Mouse (Mus musculus): ENCODE results near the gene Sox15. TPM values are rescaled to one million over a fixed set of nuclear protein-coding genes. Genes with fewer than 3 reads are reported as not detected.
"Not testable (repeated sequence)": the region's sequence is repeated elsewhere in the genome, so short reads cannot be mapped to it uniquely, and the experiment has no call there.

The Sox15 gene
- polyA plus RNA-seq, 1 experiment, result 0.08 TPM

DNA sequence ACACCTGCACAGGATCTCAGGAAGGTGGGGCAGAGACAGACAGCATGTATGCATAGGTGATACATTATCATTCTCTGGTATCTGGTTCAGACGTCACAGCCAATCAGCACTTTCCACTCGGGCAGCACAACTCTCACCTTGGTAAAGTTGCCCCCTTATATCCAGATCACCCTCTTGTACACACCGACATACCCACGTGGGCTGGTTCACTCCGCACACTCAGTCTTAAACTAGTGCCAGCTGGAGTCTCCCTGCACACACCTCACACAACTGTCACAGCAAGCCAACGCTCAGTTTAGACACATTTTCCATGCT lies 39.9 kb downstream of the Sox15 start:
- Histone ChIP-seq H3K4me3 (ENCODE audit: insufficient read depth, poor library complexity, severe bottlenecking) (no peak overlapping the region), H3K27me3 (ENCODE audit: control insufficient read depth, insufficient read depth, insufficient read length) (no peaks in the 10 kb centered on the region), H3K79me2 (ENCODE audit: control insufficient read depth, insufficient read depth) (no peaks in the 10 kb centered on the region), H3K36me3 (ENCODE audit: control insufficient read depth, insufficient read depth) (no peaks in the 10 kb centered on the region), H3ac (ENCODE audit: control insufficient read depth, insufficient read length, low read depth) (peak overlapping the region; percentile 46), H3K79me3 (ENCODE audit: low read depth) (no peaks in the 10 kb centered on the region)
- TF ChIP-seq MYOD1 (IDR thresholded peaks at IDR 0.05; ENCODE audit: control insufficient read depth, insufficient read length, low read depth), result no peak
- no peak for TF ChIP-seq CTCF (IDR thresholded peaks at IDR 0.05; ENCODE audit: control insufficient read depth, insufficient read depth, insufficient read length)
- no peak for TF ChIP-seq USF1 (IDR thresholded peaks at IDR 0.05; ENCODE audit: low read depth)
- TF ChIP-seq MYOG (IDR thresholded peaks at IDR 0.05; ENCODE audit: control insufficient read depth, extremely low read depth, insufficient read length), result no peak
- TF ChIP-seq MAX (IDR thresholded peaks at IDR 0.05), result no peak
- TF ChIP-seq FOSL1 (IDR thresholded peaks at IDR 0.05; ENCODE audit: insufficient read depth, low read length, poor library complexity, severe bottlenecking), result no peak
- TF ChIP-seq CEBPB (IDR thresholded peaks at IDR 0.05; ENCODE audit: low read depth), result no peak

DNA sequence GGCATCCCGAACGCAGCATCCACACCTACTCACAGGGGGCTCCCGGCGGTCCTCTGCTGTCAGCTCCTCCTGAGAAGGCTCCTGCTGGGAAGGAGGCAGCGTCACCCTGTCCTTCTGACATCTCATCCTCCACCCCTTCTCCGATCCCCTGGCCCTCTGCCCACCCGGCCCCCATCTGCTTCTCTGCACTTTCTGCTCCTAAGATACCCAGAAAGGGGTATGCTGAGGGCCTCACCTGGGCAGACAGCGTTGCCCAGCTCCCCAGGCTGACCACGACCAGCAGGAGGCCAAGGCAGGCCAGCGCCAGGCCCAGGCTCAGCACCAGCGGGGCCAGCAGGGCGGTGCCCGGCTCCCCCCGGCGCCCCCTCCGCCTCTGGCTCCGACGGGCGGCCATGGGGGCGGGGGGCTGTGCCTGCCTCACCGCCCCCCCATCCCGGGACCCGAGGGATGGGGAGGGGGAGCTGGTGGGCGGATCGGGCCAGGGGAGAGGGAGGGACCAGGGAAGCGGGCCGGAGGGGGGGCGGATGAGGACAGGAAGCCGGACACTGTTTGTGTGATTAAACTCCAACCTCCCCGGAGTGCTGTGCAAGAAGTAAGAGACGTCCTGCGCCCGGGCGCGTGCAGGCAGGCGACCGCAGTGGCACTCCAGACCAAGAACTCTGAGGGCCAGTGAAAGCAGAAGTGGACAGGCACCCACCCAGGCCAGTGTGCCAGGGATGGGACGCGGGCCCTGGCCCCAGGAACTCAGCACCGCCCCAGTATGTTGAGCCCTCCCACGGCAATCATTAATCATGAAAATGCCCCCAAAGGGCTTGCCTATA lies 40.5 kb downstream of the Sox15 start, which contains the start of the genes Tnfsf12 and Tnfsfm13:
Gene Tnfsf12, minus strand, starts transcription at position 489 of the 821 bp plus-strand sequence.
Gene Tnfsfm13, minus strand, starts transcription at position 738 of the 821 bp plus-strand sequence.
- Histone ChIP-seq H3K36me3 (ENCODE audit: control insufficient read depth, insufficient read depth) (no peaks in the 10 kb centered on the region), H3K79me2 (ENCODE audit: control insufficient read depth, insufficient read depth) (no peaks in the 10 kb centered on the region), H3K27me3 (ENCODE audit: control insufficient read depth, insufficient read depth, insufficient read length) (no peaks in the 10 kb centered on the region), H3K4me3 (ENCODE audit: insufficient read depth, poor library complexity, severe bottlenecking) (peak within 1 kb of the TSS; percentile 11), H3K79me3 (ENCODE audit: low read depth) (no peaks in the 10 kb centered on the region), H3ac (ENCODE audit: control insufficient read depth, insufficient read length, low read depth) (peak within 1 kb of the TSS; percentile 52)
- TF ChIP-seq CEBPB (IDR thresholded peaks at IDR 0.05; ENCODE audit: low read depth) (no peak), MAX (IDR thresholded peaks at IDR 0.05) (no peak), USF1 (IDR thresholded peaks at IDR 0.05; ENCODE audit: low read depth) (no peak), MYOD1 (IDR thresholded peaks at IDR 0.05; ENCODE audit: control insufficient read depth, insufficient read length, low read depth) (no peak), CTCF (IDR thresholded peaks at IDR 0.05; ENCODE audit: control insufficient read depth, insufficient read depth, insufficient read length) (no peak), MYOG (IDR thresholded peaks at IDR 0.05; ENCODE audit: control insufficient read depth, extremely low read depth, insufficient read length) (no peak), FOSL1 (IDR thresholded peaks at IDR 0.05; ENCODE audit: insufficient read depth, low read length, poor library complexity, severe bottlenecking) (no peak)

DNA sequence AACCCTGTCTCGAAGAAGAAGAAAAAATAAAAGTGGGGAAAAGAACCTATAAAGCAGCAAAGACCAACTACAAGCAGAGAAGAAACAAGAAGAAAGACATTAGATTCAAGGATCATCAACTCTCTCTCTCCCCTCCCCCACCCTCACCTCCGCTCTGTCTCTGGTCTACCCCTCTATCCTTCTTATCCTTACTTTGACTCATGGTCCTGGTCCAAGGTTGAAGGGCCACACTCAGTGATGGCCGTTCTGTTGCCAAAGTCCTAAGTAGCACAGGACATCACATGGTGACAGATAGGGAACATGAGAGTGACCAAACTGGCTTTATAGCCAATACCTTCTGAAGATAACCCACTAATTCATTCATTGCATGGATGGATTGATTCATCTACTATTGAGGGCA lies 42.3 kb downstream of the Sox15 start:
- no peaks in the 10 kb centered on the region for H3K27me3 ChIP-seq (ENCODE audit: control insufficient read depth, insufficient read depth, insufficient read length)

DNA sequence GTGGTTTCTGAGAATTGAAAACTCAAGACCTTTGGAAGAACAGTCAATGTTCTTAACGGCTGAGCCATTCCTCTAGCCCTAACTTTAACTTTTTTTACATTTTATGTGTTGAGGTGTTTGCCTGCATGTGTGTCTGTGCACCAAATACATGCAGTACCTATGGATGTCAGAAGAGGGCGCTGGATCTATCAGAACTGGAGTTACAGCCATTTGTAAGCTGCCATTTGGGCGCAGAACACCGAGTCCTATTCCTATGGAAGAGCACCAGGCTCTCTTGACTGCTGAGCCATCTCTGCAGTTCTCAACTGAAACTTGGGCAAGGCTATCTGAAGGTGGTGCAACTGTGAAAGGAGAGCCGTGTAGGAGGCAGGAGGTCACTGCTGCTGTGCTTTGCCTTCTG lies 43.5 kb downstream of the Sox15 start:
- H3K79me2 ChIP-seq (ENCODE audit: control insufficient read depth, insufficient read depth), result no peaks in the 10 kb centered on the region
- TF ChIP-seq MYOG (IDR thresholded peaks at IDR 0.05; ENCODE audit: control insufficient read depth, extremely low read depth, insufficient read length) (no peak), CTCF (IDR thresholded peaks at IDR 0.05; ENCODE audit: control insufficient read depth, insufficient read depth, insufficient read length) (no peak), MAX (IDR thresholded peaks at IDR 0.05) (no peak)
- H3K36me3 ChIP-seq (ENCODE audit: control insufficient read depth, insufficient read depth), result no peaks in the 10 kb centered on the region
- H3K27me3 ChIP-seq (ENCODE audit: control insufficient read depth, insufficient read depth, insufficient read length), result no peaks in the 10 kb centered on the region
- no peaks in the 10 kb centered on the region for H3K79me3 ChIP-seq (ENCODE audit: low read depth)
- no peak overlapping the region for H3K4me3 ChIP-seq (ENCODE audit: insufficient read depth, poor library complexity, severe bottlenecking)
- H3ac ChIP-seq (ENCODE audit: control insufficient read depth, insufficient read length, low read depth), result no peak overlapping the region

More for the DNA sequence above, 42.3 kb downstream of the Sox15 start:
- Histone ChIP-seq H3K4me3 (ENCODE audit: insufficient read depth, poor library complexity, severe bottlenecking) (no peak overlapping the region), H3K79me3 (ENCODE audit: low read depth) (no peaks in the 10 kb centered on the region), H3ac (ENCODE audit: control insufficient read depth, insufficient read length, low read depth) (no peak overlapping the region), H3K36me3 (ENCODE audit: control insufficient read depth, insufficient read depth) (no peaks in the 10 kb centered on the region), H3K79me2 (ENCODE audit: control insufficient read depth, insufficient read depth) (no peaks in the 10 kb centered on the region)
- TF ChIP-seq MAX (IDR thresholded peaks at IDR 0.05) (no peak), CEBPB (IDR thresholded peaks at IDR 0.05; ENCODE audit: low read depth) (no peak), MYOG (IDR thresholded peaks at IDR 0.05; ENCODE audit: control insufficient read depth, extremely low read depth, insufficient read length) (no peak), CTCF (IDR thresholded peaks at IDR 0.05; ENCODE audit: control insufficient read depth, insufficient read depth, insufficient read length) (no peak), FOSL1 (IDR thresholded peaks at IDR 0.05; ENCODE audit: insufficient read depth, low read length, poor library complexity, severe bottlenecking) (no peak), USF1 (IDR thresholded peaks at IDR 0.05; ENCODE audit: low read depth) (no peak), MYOD1 (IDR thresholded peaks at IDR 0.05; ENCODE audit: control insufficient read depth, insufficient read length, low read depth) (no peak)

DNA sequence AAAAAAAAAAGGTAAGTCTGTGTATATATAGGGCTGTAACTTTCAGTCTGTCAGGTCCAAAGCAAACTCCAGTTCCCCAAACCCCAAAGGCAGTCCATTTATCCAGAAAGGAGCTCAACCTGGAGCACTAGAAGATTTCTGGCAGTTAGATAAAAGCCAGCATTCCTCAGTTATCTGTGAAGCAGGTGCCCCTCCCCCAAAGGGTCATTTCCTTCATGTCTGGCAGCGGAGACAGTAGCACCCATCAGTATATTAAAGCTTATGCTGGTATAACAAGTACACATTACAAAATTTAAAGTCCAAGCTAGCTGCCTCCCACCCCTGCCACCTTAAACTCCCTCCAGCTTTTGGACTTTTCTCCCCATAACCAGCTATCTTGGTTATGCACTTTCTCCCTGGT lies 44.5 kb downstream of the Sox15 start:
- Histone ChIP-seq H3K27me3 (ENCODE audit: control insufficient read depth, insufficient read depth, insufficient read length) (no peaks in the 10 kb centered on the region), H3K36me3 (ENCODE audit: control insufficient read depth, insufficient read depth) (no peaks in the 10 kb centered on the region), H3ac (ENCODE audit: control insufficient read depth, insufficient read length, low read depth) (no peak overlapping the region), H3K79me2 (ENCODE audit: control insufficient read depth, insufficient read depth) (no peaks in the 10 kb centered on the region), H3K4me3 (ENCODE audit: insufficient read depth, poor library complexity, severe bottlenecking) (no peak overlapping the region), H3K79me3 (ENCODE audit: low read depth) (no peaks in the 10 kb centered on the region)
- TF ChIP-seq MAX (IDR thresholded peaks at IDR 0.05), result no peak
- no peak for TF ChIP-seq USF1 (IDR thresholded peaks at IDR 0.05; ENCODE audit: low read depth)
- TF ChIP-seq MYOG (IDR thresholded peaks at IDR 0.05; ENCODE audit: control insufficient read depth, extremely low read depth, insufficient read length), result no peak
- no peak for TF ChIP-seq MYOD1 (IDR thresholded peaks at IDR 0.05; ENCODE audit: control insufficient read depth, insufficient read length, low read depth)
- no peak for TF ChIP-seq CTCF (IDR thresholded peaks at IDR 0.05; ENCODE audit: control insufficient read depth, insufficient read depth, insufficient read length)
- TF ChIP-seq FOSL1 (IDR thresholded peaks at IDR 0.05; ENCODE audit: insufficient read depth, low read length, poor library complexity, severe bottlenecking), result no peak
- no peak for TF ChIP-seq CEBPB (IDR thresholded peaks at IDR 0.05; ENCODE audit: low read depth)

DNA sequence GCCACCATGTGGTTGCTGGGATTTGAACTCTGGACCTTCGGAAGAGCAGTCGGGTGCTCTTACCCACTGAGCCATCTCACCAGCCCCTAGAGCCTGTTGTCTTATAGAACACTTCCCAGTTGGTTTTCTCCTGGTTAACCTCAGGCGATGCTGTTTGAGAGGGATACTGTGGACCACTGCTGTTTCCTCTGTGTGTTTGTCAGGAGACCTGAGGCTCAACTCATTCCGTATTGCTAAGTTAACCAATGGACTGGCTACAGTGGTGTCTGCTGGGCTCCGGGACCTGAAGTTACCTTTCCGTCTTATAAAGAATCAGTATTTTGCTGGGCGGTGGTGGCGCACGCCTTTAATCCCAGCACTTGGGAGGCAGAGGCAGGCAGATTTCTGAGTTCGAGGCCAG lies 47.8 kb downstream of the Sox15 start:
- H3K27me3 ChIP-seq (ENCODE audit: control insufficient read depth, insufficient read depth, insufficient read length); H3K36me3 ChIP-seq (ENCODE audit: control insufficient read depth, insufficient read depth); H3ac ChIP-seq (ENCODE audit: control insufficient read depth, insufficient read length, low read depth); H3K79me3 ChIP-seq (ENCODE audit: low read depth); H3K4me3 ChIP-seq (ENCODE audit: insufficient read depth, poor library complexity, severe bottlenecking); H3K79me2 ChIP-seq (ENCODE audit: control insufficient read depth, insufficient read depth): not testable (repeated sequence)

DNA sequence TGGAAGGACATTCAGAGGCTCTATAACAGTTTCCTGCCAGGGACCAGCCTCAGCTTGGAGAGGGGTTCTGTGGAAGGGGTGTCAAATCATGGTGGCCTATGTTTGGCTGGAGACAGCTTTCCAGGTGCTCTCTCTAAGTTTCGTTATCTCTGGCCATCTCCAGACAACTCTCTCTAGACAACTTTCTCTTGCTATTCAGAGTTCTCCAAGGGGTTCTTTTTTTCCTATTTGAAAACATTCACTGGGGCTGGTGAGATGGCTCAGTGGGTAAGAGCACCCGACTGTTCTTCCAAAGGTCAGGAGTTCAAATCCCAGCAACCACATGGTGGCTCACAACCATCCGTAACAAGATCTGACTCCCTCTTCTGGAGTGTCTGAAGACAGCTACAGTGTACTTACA lies 48.3 kb downstream of the Sox15 start:
- H3K27me3 ChIP-seq (ENCODE audit: control insufficient read depth, insufficient read depth, insufficient read length); H3K36me3 ChIP-seq (ENCODE audit: control insufficient read depth, insufficient read depth); H3ac ChIP-seq (ENCODE audit: control insufficient read depth, insufficient read length, low read depth); H3K79me2 ChIP-seq (ENCODE audit: control insufficient read depth, insufficient read depth); H3K79me3 ChIP-seq (ENCODE audit: low read depth); H3K4me3 ChIP-seq (ENCODE audit: insufficient read depth, poor library complexity, severe bottlenecking): not testable (repeated sequence)

All from C2C12 (cell line).